Mouse (Mus musculus) spleen, postnatal 14 days (tissue): ENCODE measurements around the gene Sry.

Experiments used
- DNase-seq, 2 experiments: peaks; one replicate each; pipeline ENCODE4 v3.0.0; 2021 to 2022; ENCODE audit warnings: low spot score in 2 of 2

The Sry gene

DNA sequence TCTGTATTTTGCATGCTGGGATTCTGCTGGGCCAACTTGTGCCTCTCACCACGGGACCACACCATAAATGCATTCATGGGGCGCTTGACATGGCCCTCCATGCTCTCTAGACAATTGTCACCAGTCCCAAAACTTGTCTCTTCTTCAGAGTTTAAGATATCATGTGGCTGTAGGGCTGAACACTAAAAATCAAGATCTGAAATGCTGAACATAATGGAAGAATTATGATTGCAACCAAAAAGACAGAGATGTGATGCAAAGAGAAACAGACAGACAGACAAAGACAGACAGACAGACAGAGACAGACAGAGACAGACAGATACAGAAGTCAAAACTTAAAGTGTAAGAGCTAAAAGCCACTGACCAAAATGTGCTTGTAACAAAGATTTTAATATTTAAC is at the start of gene Sry:
Gene Sry, minus strand, starts transcription at position 101 of the 400 bp plus-strand sequence.
- DNase-seq, result no peak
